Comparison of ENCODE assay signal across 18 mouse cellular contexts in the genomic region with DNA sequence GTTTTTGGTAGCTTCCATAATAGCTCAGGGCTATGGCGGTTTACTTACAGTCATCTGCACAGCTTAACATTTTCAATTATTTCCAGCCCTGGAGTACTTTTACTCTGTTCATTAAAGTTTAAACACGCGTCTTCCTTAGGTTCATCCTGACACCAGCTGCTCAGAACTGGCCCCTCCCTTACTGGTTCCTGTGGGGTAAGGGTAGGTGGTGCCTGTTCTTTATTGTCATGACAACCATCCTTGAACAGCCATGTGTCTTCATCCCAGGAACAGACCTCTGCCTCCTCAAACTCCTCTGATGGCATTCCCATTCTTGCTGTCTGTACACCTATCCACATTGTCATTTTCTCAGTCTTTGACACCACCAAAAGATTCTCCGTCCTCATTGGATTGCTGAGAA.
"Had no signal": no experiment of that assay in that cellular context is flagged by ENCODE, and none has a peak within 500 bp of the region (broad histone marks: within the 10 kb centered on the region; RNA-seq: fewer than 3 reads in every experiment).

No protein-coding gene starts in this region.

- H3K9me3 ChIP-seq: intestine, embryonic 15.5 days; liver, embryonic 13.5 days; neural tube, embryonic 12.5 days; neural tube, embryonic 15.5 days had no signal

- H3K36me3 ChIP-seq: intestine, embryonic 15.5 days; liver, embryonic 13.5 days; neural tube, embryonic 12.5 days; neural tube, embryonic 15.5 days had no signal

- ATAC-seq: intestine, embryonic 15.5 days had no signal

- H3K4me1 ChIP-seq: intestine, embryonic 15.5 days; liver, embryonic 13.5 days; neural tube, embryonic 12.5 days; neural tube, embryonic 15.5 days had no signal

- H3K4me2 ChIP-seq: intestine, embryonic 15.5 days; liver, embryonic 13.5 days; neural tube, embryonic 12.5 days; neural tube, embryonic 15.5 days had no signal

- H3K4me3 ChIP-seq: intestine, embryonic 15.5 days; liver, embryonic 13.5 days; neural tube, embryonic 12.5 days; neural tube, embryonic 15.5 days had no signal

- H3K27me3 ChIP-seq: intestine, embryonic 15.5 days; liver, embryonic 13.5 days; neural tube, embryonic 12.5 days; neural tube, embryonic 15.5 days had no signal

- H3K9ac ChIP-seq: intestine, embryonic 15.5 days; liver, embryonic 13.5 days; neural tube, embryonic 12.5 days; neural tube, embryonic 15.5 days had no signal

- DNase-seq: kidney, adult 18-20 months; kidney, adult 9 months; kidney, postnatal 36 days; left cerebral cortex, postnatal 4 days; liver, embryonic 13.5 days; lung, adult 2 months; lung, postnatal 14 days; lung, postnatal 4 days; right cerebral cortex, adult 18-20 months; right cerebral cortex, postnatal 14 days; right cerebral cortex, postnatal 4 days; thymus, adult 2 months; thymus, postnatal 14 days; thymus, postnatal 4 days had no signal

- H3K27ac ChIP-seq: intestine, embryonic 15.5 days; liver, embryonic 13.5 days; neural tube, embryonic 12.5 days; neural tube, embryonic 15.5 days; stomach, postnatal 0 days had no signal
